Mouse (Mus musculus) CH12.LX (cell line): ENCODE results near the gene Lpin1.

ENCODE experiments used
- CTCF ChIP-seq, 2 experiments: IDR thresholded peaks in 1 of 2; conservative IDR thresholded peaks in 1 of 2; 2 replicates each; pipeline ENCODE4 v1.5.1; 2011 to 2012; ENCODE audit warnings: low read depth in 2 of 2, low read length in 2 of 2, improper control_type of control experiment in 1 of 2, inconsistent platforms in 1 of 2, mild to moderate bottlenecking in 1 of 2, moderate library complexity in 1 of 2
- EP300 ChIP-seq: IDR thresholded peaks from 2 replicates; pipeline ENCODE4 v1.6.1; 2011; ENCODE audit warnings: low read length, improper control_type of control experiment
- MAX ChIP-seq: IDR thresholded peaks from 2 replicates; pipeline ENCODE4 v1.6.1; 2011; ENCODE audit warnings: low read length, improper control_type of control experiment
- MXI1 ChIP-seq: IDR thresholded peaks from 2 replicates; pipeline ENCODE4 v1.6.1; 2011; ENCODE audit warnings: mild to moderate bottlenecking, low read depth, low read length, improper control_type of control experiment
- POLR2A ChIP-seq: IDR thresholded peaks from 2 replicates; pipeline ENCODE4 v1.6.1; 2011; ENCODE audit warnings: low read depth, mild to moderate bottlenecking, improper control_type of control experiment, low read length
- POLR2AphosphoS2 ChIP-seq: IDR thresholded peaks from 2 replicates; pipeline ENCODE4 v1.6.1; 2011; ENCODE audit warnings: low read depth, low read length, improper control_type of control experiment
- TCF12 ChIP-seq: IDR thresholded peaks from 2 replicates; pipeline ENCODE4 v1.6.1; 2014; ENCODE audit warnings: low read depth, mild to moderate bottlenecking, inconsistent platforms, low read length, improper control_type of control experiment
- ZC3H11A ChIP-seq: IDR thresholded peaks from 2 replicates; pipeline ENCODE4 v1.6.1; 2012; ENCODE audit warnings: low read depth, mild to moderate bottlenecking, inconsistent platforms, low read length, improper control_type of control experiment
- ZMIZ1 ChIP-seq: IDR thresholded peaks from 2 replicates; pipeline ENCODE4 v1.6.1; 2012; ENCODE audit warnings: low read depth, mild to moderate bottlenecking, inconsistent platforms, low read length, improper control_type of control experiment
- ZNF384 ChIP-seq: IDR thresholded peaks from 2 replicates; pipeline ENCODE4 v1.6.1; 2012; ENCODE audit warnings: low read depth, low read length, improper control_type of control experiment, inconsistent platforms

DNA sequence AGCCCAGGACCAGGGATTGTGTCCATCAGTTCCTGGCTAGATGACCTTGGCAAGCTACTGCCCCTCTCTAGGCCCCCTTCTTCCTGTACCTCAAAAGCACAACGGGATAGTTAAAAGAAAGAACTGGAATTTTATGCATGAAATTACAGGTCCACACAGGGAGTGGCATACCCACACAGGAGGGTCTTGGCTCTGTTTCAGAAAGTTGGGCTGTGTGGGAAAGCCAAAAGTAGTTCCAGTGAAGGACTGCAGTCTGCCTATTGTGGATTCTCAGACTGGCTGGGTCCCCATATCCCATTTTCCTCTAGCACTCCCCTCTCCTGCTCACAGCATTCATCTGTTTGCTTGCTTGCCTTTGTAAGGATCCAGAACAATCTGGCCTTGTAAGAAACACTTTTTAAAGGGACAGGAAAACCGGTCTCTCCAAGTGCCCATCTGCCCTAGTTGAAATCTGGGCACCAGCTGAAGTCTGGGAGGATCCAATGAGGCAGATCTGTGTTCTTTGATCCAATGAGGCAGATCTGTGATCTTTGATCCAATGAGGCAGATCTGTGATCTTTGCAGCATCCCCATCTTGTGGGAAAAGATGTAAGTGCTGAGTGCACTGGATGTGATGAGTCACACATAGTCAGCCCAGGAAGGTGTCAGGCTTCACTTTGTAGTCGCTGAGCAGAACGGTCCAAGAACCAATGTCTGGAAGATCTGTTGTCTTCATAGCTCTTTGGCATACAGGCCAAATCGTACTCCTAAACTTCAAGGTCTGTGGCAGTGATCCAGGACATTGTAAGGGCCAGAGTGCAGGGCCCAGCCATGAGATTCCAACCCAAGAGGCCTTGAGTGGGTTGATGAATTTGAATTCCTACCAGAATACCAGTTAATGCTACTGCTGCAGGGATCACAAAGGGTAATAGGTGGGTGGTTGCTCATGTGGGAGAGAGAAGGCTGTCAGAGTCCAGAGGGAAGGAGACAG lies 46.4 kb upstream of the Lpin1 start:
- TF ChIP-seq ZMIZ1 (no peak), ZNF384 (no peak), TCF12 (no peak), CTCF (conservative IDR thresholded peaks at IDR 0.05 in 1 of 2, IDR thresholded peaks at IDR 0.05 in 1 of 2; ENCODE audit: low read depth in 2 of 2, low read length in 2 of 2) (no peak), ZC3H11A (no peak), POLR2AphosphoS2 (no peak), MXI1 (no peak), EP300 (no peak), POLR2A (no peak), MAX (no peak)
